9 mouse cellular contexts compared by ENCODE assay signal in the genomic region with DNA sequence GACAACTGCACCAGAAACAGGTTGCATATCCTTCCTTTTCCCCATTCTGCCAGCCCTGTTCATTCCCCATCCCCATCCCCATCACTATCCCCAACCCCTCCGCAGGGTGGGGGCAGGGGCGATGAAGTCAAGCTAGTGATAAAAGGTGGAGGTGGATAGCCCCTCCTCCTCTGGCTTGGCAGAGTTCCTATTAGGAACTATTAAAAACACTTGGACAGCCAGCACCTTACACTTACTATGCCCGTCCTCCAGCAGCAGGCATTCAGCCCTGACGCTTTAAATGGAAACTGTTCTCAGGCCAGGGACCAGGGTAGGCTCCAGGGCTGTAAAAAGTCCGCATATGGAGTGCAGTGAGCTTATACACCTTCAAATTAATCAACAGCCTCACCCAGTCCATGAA. TPM values are rescaled to one million over a fixed set of nuclear protein-coding genes. Genes with fewer than 3 reads are reported as not detected.
DNase-seq lines count a peak whose midpoint lies in the region; ATAC-seq and TF ChIP-seq lines count a peak whose summit lies in the region.
"Had no signal": no experiment of that assay in that cellular context is flagged by ENCODE, and none has a peak within 500 bp of the region (broad histone marks: within the 10 kb centered on the region; RNA-seq: fewer than 3 reads in every experiment).

No protein-coding gene starts in this region.

- no peak for TF ChIP-seq EP300 in liver, postnatal 0 days (IDR thresholded peaks at IDR 0.05; ENCODE audit: low read depth)

- 20% methylated on average over 5 of the region's 5 CpGs for WGBS in lung, embryonic 15.5 days
- 9% methylated on average over 5 of the region's 5 CpGs for WGBS in heart, embryonic 13.5 days
- WGBS in kidney, embryonic 16.5 days = 3% methylated on average over 5 of the region's 5 CpGs
- 14% methylated on average over 5 of the region's 5 CpGs for WGBS in stomach, embryonic 15.5 days
- 28% methylated on average over 5 of the region's 5 CpGs for WGBS in liver, postnatal 0 days (ENCODE audit: insufficient replicate concordance)

- no peaks in the 10 kb centered on the region for H3K9me3 ChIP-seq in lung, embryonic 15.5 days
- H3K9me3 ChIP-seq in heart, embryonic 13.5 days = no peaks in the 10 kb centered on the region
- no peaks in the 10 kb centered on the region for H3K9me3 ChIP-seq in kidney, embryonic 16.5 days (ENCODE audit: low read length)
- H3K9me3 ChIP-seq in stomach, embryonic 15.5 days = no peaks in the 10 kb centered on the region
- no peaks in the 10 kb centered on the region for H3K9me3 ChIP-seq in liver, postnatal 0 days (ENCODE audit: low read length)

- peaks cover 53% of the 10 kb centered on the region for H3K27me3 ChIP-seq in lung, embryonic 15.5 days
- peaks cover 55% of the 10 kb centered on the region for H3K27me3 ChIP-seq in heart, embryonic 13.5 days (replicated peaks)
- H3K27me3 ChIP-seq in kidney, embryonic 16.5 days (ENCODE audit: insufficient read depth, low read length) = peaks cover 25% of the 10 kb centered on the region
- peaks cover 23% of the 10 kb centered on the region for H3K27me3 ChIP-seq in stomach, embryonic 15.5 days (replicated peaks)
- peaks cover 50% of the 10 kb centered on the region for H3K27me3 ChIP-seq in liver, postnatal 0 days (ENCODE audit: insufficient read depth, low read length)

- no peak for TF ChIP-seq CTCF in liver, postnatal 0 days (IDR thresholded peaks at IDR 0.05; ENCODE audit: low read depth)

- ATAC-seq in lung, embryonic 15.5 days (ENCODE audit: borderline replicate concordance, extremely low read depth, low FRiP score, low TSS enrichment) = no peak
- no peak for ATAC-seq in heart, embryonic 13.5 days (ENCODE audit: extremely low read depth, insufficient number of reproducible peaks, low FRiP score, low TSS enrichment)
- ATAC-seq in kidney, embryonic 16.5 days (ENCODE audit: low FRiP score, low TSS enrichment) = no peak; the same call in 1 of the 2 replicates
- ATAC-seq in stomach, embryonic 15.5 days (ENCODE audit: insufficient read depth, low FRiP score, low read depth) = no peak
- no peak for ATAC-seq in inflammation-experienced regulatory T-cells, adult 6 months
- ATAC-seq in liver, postnatal 0 days = no peak

- DNase-seq in lung, postnatal 25 days (ENCODE audit: low spot score) = no peak
- DNase-seq in liver, postnatal 0 days = no peak
- DNase-seq in c-Kit-positive CD71-positive TER-119-positive erythroid progenitor cells, embryonic 14.5 days (ENCODE audit: low spot score) = no peak

- H3K4me1 ChIP-seq in lung, embryonic 15.5 days = peaks cover 21% of the 10 kb centered on the region
- H3K4me1 ChIP-seq in heart, embryonic 13.5 days = peaks cover 45% of the 10 kb centered on the region
- H3K4me1 ChIP-seq in kidney, embryonic 16.5 days (ENCODE audit: insufficient read depth, low read length) = peaks cover 24% of the 10 kb centered on the region
- H3K4me1 ChIP-seq in stomach, embryonic 15.5 days = peaks cover 13% of the 10 kb centered on the region; the same call in 1 of the 2 replicates
- H3K4me1 ChIP-seq in liver, postnatal 0 days (ENCODE audit: insufficient read depth) = peaks cover 8% of the 10 kb centered on the region; the same call in 1 of the 2 replicates

- peak overlapping the region; percentile 98 for H3K4me2 ChIP-seq in lung, embryonic 15.5 days
- H3K4me2 ChIP-seq in heart, embryonic 13.5 days = peak overlapping the region; percentile 94
- peak overlapping the region; percentile 92 for H3K4me2 ChIP-seq in kidney, embryonic 16.5 days (replicated peaks; ENCODE audit: low read depth, low read length)
- peak overlapping the region; percentile 96 for H3K4me2 ChIP-seq in stomach, embryonic 15.5 days
- no peak overlapping the region for H3K4me2 ChIP-seq in liver, postnatal 0 days (ENCODE audit: low read depth, low read length)

- H3K4me3 ChIP-seq in lung, embryonic 15.5 days = peak overlapping the region; percentile 57; the same call in 1 of the 2 replicates
- peak overlapping the region; percentile 73 for H3K4me3 ChIP-seq in heart, embryonic 13.5 days
- peak overlapping the region; percentile 63 for H3K4me3 ChIP-seq in kidney, embryonic 16.5 days (ENCODE audit: low read length)
- peak overlapping the region; percentile 67 for H3K4me3 ChIP-seq in stomach, embryonic 15.5 days (replicated peaks)
- H3K4me3 ChIP-seq in liver, postnatal 0 days (ENCODE audit: low read depth, low read length) = no peak overlapping the region
- H3K4me3 ChIP-seq: myocyte had no signal

- H3K9ac ChIP-seq in lung, embryonic 15.5 days = no peak overlapping the region
- peak overlapping the region; percentile 78; the same call in 1 of the 2 replicates for H3K9ac ChIP-seq in heart, embryonic 13.5 days
- H3K9ac ChIP-seq in kidney, embryonic 16.5 days (replicated peaks; ENCODE audit: low read length) = no peak overlapping the region
- H3K9ac ChIP-seq in stomach, embryonic 15.5 days = no peak overlapping the region
- no peak overlapping the region for H3K9ac ChIP-seq in liver, postnatal 0 days (replicated peaks)

- H3K36me3 ChIP-seq in lung, embryonic 15.5 days = no peaks in the 10 kb centered on the region
- H3K36me3 ChIP-seq in heart, embryonic 13.5 days = no peaks in the 10 kb centered on the region
- H3K36me3 ChIP-seq in kidney, embryonic 16.5 days (ENCODE audit: insufficient read depth, low read length) = no peaks in the 10 kb centered on the region
- H3K36me3 ChIP-seq in stomach, embryonic 15.5 days = no peaks in the 10 kb centered on the region
- no peaks in the 10 kb centered on the region for H3K36me3 ChIP-seq in liver, postnatal 0 days (replicated peaks; ENCODE audit: insufficient read depth, low read length)

- H3K27ac ChIP-seq in lung, embryonic 15.5 days = no peak overlapping the region
- H3K27ac ChIP-seq in heart, embryonic 13.5 days (replicated peaks) = peak overlapping the region; percentile 43; the same call in 1 of the 2 replicates
- no peak overlapping the region for H3K27ac ChIP-seq in kidney, embryonic 16.5 days (ENCODE audit: low read length)
- no peak overlapping the region for H3K27ac ChIP-seq in stomach, embryonic 15.5 days
- H3K27ac ChIP-seq in liver, postnatal 0 days (ENCODE audit: low read depth) = no peak overlapping the region

RNA-seq across cellular contexts. Expression of a gene that starts 2.3 kb away (rescaled TPM):
- polyA plus RNA-seq in lung, embryonic 15.5 days (2015; fragmentation: Nextera tagmentation; extraction: Ambion mirVana) = 2.5 and 2.9 TPM in 2 replicates
- 2.0 and 2.1 TPM in 2 replicates for polyA plus RNA-seq in heart, embryonic 13.5 days (2015; fragmentation: Nextera tagmentation; extraction: Ambion mirVana)
- polyA plus RNA-seq in kidney, embryonic 16.5 days (2015; fragmentation: Nextera tagmentation; extraction: Ambion mirVana) = 1.4 and 1.8 TPM in 2 replicates
- 2.2 and 2.4 TPM in 2 replicates for polyA plus RNA-seq in stomach, embryonic 15.5 days (2015; fragmentation: Nextera tagmentation; extraction: Ambion mirVana)
- under 1 TPM in 2 of 3 experiments, not detected in 1; 0.04 to 0.07 TPM for polyA plus RNA-seq in inflammation-experienced regulatory T-cells, adult 6 months (2017; shearing (Covaris generic))
- 0.11 and 0.12 TPM in 2 replicates for polyA plus RNA-seq in liver, postnatal 0 days (2015; fragmentation: Nextera tagmentation; extraction: Ambion mirVana)
